Mouse (Mus musculus): Measurements from ENCODE around the gene Hist1h2ai. TPM values are rescaled to one million over a fixed set of nuclear protein-coding genes. Genes with fewer than 3 reads are reported as not detected.

Gene Hist1h2ai
- 5.8 and 6.7 TPM in 2 replicates for polyA plus RNA-seq (2012; rRNA removed)

DNA sequence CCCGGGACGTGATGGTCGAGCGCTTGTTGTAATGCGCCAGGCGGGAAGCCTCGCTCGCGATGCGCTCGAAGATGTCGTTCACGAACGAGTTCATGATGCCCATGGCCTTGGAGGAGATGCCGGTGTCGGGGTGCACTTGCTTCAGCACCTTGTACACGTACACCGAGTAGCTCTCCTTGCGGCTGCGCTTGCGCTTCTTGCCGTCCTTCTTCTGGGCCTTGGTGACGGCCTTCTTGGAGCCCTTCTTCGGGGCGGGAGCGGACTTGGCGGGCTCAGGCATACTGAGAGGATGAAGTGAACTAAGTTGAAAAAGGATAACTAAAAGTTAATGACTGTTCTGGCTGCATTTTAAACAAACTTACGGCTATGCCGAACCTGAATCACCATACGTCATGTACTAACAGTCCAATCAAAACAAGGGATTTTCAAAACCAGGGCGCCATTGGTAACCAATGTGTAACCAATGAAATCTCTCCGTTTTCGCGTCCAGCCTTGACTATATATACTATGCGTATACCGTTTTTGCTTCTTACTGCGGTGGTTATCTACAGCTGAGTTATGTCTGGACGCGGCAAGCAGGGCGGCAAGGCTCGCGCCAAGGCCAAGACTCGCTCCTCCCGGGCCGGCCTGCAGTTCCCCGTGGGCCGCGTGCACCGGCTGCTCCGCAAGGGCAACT lies at the start of gene Hist1h2ai, which contains the start of gene Hist1h2bl:
Hist1h2ai (plus strand) TSS at position 559 of the 676 bp plus-strand sequence.
Hist1h2bl (minus strand) TSS at position 280 of the 676 bp plus-strand sequence.
- peak; percentile 62 for DNase-seq
- Histone ChIP-seq H3K4me1 (ENCODE audit: control insufficient read depth, insufficient read depth, low read length) (peaks cover 18% of the 10 kb centered on the region), H3K4me3 (replicated peaks; ENCODE audit: extremely low read depth, low read depth, low read length) (peak within 1 kb of the TSS; percentile 67)
- under 1% methylated on average over 34 of the region's 50 CpGs for WGBS
- peak; percentile 80; the same call in 1 of the 2 replicates for TF ChIP-seq POLR2A (IDR thresholded peaks at IDR 0.05; ENCODE audit: borderline replicate concordance, extremely low read depth, low read depth, low read length)

DNA sequence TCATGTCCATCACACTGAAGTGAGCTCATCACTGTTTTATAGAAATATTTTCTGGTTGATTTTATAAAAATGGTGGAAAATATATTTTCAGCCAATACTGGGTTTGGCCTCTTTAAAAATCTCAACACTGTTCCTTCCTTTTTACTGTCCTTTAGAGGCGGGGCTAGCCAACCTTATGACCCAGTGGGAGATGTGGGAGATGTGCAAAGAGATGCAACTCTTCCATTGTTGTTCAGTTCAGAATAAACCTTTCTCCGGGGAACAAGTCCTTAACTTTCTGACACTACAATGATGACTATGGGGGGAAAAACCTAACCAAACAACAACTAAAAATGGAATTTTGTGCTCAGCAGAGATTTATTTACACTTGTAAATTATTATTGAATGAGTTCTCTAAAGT lies 38.9 kb upstream of the Hist1h2ai start, which contains the start of gene Olfr1360:
Olfr1360 (minus strand) TSS at position 101 of the 400 bp plus-strand sequence.
- DNase-seq, result no peak
- 80% methylated on average over 2 of the region's 2 CpGs for WGBS
- no peak for TF ChIP-seq POLR2A (IDR thresholded peaks at IDR 0.05; ENCODE audit: borderline replicate concordance, extremely low read depth, low read depth, low read length)
- TF ChIP-seq CTCF (IDR thresholded peaks at IDR 0.05; ENCODE audit: insufficient read depth, low read length), result no peak
- Histone ChIP-seq H3K4me3 (replicated peaks; ENCODE audit: extremely low read depth, low read depth, low read length) (no peak within 1 kb of the TSS), H3K4me1 (ENCODE audit: control insufficient read depth, insufficient read depth, low read length) (no peaks in the 10 kb centered on the region)

- no peak within 1 kb of the TSS for H3K4me3 ChIP-seq (replicated peaks; ENCODE audit: extremely low read depth, low read depth, low read length)
- no peaks in the 10 kb centered on the region for H3K4me1 ChIP-seq (ENCODE audit: control insufficient read depth, insufficient read depth, low read length)
- no peak for DNase-seq
- TF ChIP-seq CTCF (IDR thresholded peaks at IDR 0.05; ENCODE audit: insufficient read depth, low read length) (no peak), POLR2A (IDR thresholded peaks at IDR 0.05; ENCODE audit: borderline replicate concordance, extremely low read depth, low read depth, low read length) (no peak)
Observed at GRCm38 (mm10) chr13:21697811-21698210, 18.4 kb upstream of the Hist1h2ai start, which contains the start of gene Olfr1359. TSS of gene Olfr1359 (plus strand) at chr13:21698111.

GRCm38 (mm10) chr13:21706669-21707068 lies 9.6 kb upstream of the Hist1h2ai start:
- 64% methylated on average over 4 of the region's 4 CpGs for WGBS
- Histone ChIP-seq H3K4me3 (replicated peaks; ENCODE audit: extremely low read depth, low read depth, low read length) (no peak overlapping the region), H3K4me1 (ENCODE audit: control insufficient read depth, insufficient read depth, low read length) (peaks cover 3% of the 10 kb centered on the region; the same call in 1 of the 2 replicates)
- DNase-seq, result no peak
- TF ChIP-seq POLR2A (IDR thresholded peaks at IDR 0.05; ENCODE audit: borderline replicate concordance, extremely low read depth, low read depth, low read length) (no peak), CTCF (IDR thresholded peaks at IDR 0.05; ENCODE audit: insufficient read depth, low read length) (no peak)

- DNase-seq, result peak; percentile 85
- Histone ChIP-seq H3K4me1 (ENCODE audit: control insufficient read depth, insufficient read depth, low read length) (peaks cover 8% of the 10 kb centered on the region), H3K4me3 (replicated peaks; ENCODE audit: extremely low read depth, low read depth, low read length) (peak overlapping the region; percentile 99)
- under 1% methylated on average over 32 of the region's 32 CpGs for WGBS
- TF ChIP-seq POLR2A (IDR thresholded peaks at IDR 0.05; ENCODE audit: borderline replicate concordance, extremely low read depth, low read depth, low read length) (no peak), CTCF (IDR thresholded peaks at IDR 0.05; ENCODE audit: insufficient read depth, low read length) (peak; percentile 81)
Observed at GRCm38 (mm10) chr13:21710031-21710711, 6.1 kb upstream of the Hist1h2ai start.

DNA sequence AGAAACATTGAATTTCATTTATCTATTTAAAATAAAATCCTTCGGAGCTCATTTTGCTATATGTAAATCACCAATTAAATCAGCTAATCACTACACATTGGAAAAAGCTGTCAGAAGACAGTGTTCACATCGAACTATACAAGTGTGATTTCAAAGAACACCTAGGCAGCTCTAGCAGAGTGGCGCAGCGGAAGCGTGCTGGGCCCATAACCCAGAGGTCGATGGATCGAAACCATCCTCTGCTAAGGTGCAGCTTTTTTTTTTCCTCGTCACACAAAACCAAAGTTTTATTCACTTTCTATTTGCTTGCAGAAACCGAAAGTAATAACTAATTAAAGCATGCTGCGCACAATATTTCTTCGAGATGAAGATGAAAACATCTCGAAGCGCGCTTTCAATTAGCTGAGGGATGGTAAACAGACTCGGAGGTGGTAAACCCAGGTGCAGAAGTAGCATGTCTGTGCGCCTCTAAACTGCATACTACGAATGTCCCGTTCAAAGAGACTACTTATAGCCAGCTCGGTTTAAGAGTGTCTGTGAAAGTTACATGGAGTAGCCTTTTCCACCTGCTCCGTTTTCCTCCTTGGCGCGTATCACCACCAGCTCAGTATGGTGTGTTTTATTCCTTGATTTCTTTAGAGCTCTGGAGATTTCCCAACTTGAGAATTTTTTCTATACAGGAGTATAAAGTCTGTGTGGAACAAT lies 5.2 kb upstream of the Hist1h2ai start:
- TF ChIP-seq POLR2A (IDR thresholded peaks at IDR 0.05; ENCODE audit: borderline replicate concordance, extremely low read depth, low read depth, low read length) (no peak), CTCF (IDR thresholded peaks at IDR 0.05; ENCODE audit: insufficient read depth, low read length) (no peak)
- Histone ChIP-seq H3K4me3 (replicated peaks; ENCODE audit: extremely low read depth, low read depth, low read length) (peak overlapping the region; percentile 99), H3K4me1 (ENCODE audit: control insufficient read depth, insufficient read depth, low read length) (peaks cover 12% of the 10 kb centered on the region)
- WGBS, result 5% methylated on average over 22 of the region's 22 CpGs
- DNase-seq, result peak; percentile 69

DNA sequence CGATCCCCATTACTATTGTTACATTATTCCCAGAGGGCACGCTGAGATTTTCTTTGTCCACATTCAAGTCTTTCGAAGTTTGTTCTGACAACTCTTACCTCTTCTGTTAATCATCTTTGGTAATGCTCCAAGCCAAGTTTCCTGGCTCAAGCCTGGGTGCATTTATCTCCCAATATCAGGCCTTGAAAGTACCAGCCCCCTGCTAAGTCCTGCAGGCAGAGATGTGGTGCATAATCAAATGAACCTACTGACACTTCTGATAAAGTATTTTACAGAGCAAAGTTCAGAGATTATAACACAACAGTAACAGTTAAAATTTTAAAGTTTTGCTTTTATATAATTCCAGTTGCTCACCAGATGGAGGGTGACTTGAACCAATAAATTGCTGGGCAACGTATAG lies 4.5 kb upstream of the Hist1h2ai start:
- TF ChIP-seq CTCF (IDR thresholded peaks at IDR 0.05; ENCODE audit: insufficient read depth, low read length), result no peak
- TF ChIP-seq POLR2A (IDR thresholded peaks at IDR 0.05; ENCODE audit: borderline replicate concordance, extremely low read depth, low read depth, low read length), result no peak
- Histone ChIP-seq H3K4me1 (ENCODE audit: control insufficient read depth, insufficient read depth, low read length) (peaks cover 12% of the 10 kb centered on the region), H3K4me3 (replicated peaks; ENCODE audit: extremely low read depth, low read depth, low read length) (no peak overlapping the region)
- 31% methylated on average over 4 of the region's 4 CpGs for WGBS
- no peak for DNase-seq

GRCm38 (mm10) chr13:21714725-21715124 lies 1.5 kb upstream of the Hist1h2ai start:
- no peak overlapping the region for H3K4me3 ChIP-seq (replicated peaks; ENCODE audit: extremely low read depth, low read depth, low read length)
- peak; percentile 56; the same call in 1 of the 2 replicates for TF ChIP-seq CTCF (IDR thresholded peaks at IDR 0.05; ENCODE audit: insufficient read depth, low read length)
- TF ChIP-seq POLR2A (IDR thresholded peaks at IDR 0.05; ENCODE audit: borderline replicate concordance, extremely low read depth, low read depth, low read length), result no peak
- WGBS, result under 1% methylated on average over 7 of the region's 7 CpGs
- DNase-seq, result peak; percentile 49
- peaks cover 19% of the 10 kb centered on the region for H3K4me1 ChIP-seq (ENCODE audit: control insufficient read depth, insufficient read depth, low read length)

DNA sequence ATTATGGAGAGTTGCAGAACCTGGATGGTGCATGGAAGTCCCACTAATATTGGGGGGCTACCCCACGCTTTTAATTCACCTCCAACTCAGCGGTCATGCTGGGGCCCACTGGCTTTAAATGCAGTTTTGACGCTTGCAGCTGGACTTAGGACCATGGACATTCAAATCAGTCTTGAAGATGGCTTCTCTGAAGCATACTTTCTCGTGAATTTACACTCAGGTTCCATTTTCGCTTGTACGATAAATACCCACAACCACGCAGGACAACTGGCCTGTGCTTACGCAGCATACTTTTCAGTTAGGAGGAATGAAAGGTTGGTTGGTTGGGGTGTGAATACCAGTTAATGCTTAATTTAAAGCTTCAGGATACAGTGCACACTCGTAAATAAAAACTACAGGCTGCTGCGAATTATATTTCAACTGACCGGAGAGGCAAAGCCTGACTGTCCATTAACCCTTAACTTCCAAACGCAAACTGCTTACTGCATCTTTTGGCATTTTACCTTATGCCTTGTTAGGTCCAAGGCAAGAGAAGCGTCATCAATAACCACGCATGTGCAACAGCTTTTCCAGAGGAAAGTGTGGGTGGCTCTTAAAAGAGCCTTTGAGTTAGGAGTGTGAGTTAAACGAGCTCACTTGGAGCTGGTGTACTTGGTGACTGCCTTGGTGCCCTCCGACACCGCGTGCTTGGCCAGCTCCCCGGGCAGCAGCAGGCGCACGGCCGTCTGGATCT lies 925 bp upstream of the Hist1h2ai start:
- TF ChIP-seq POLR2A (IDR thresholded peaks at IDR 0.05; ENCODE audit: borderline replicate concordance, extremely low read depth, low read depth, low read length) (no peak), CTCF (IDR thresholded peaks at IDR 0.05; ENCODE audit: insufficient read depth, low read length) (no peak)
- Histone ChIP-seq H3K4me1 (ENCODE audit: control insufficient read depth, insufficient read depth, low read length) (peaks cover 19% of the 10 kb centered on the region), H3K4me3 (replicated peaks; ENCODE audit: extremely low read depth, low read depth, low read length) (peak overlapping the region; percentile 9)
- no peak for DNase-seq
- under 1% methylated on average over 22 of the region's 22 CpGs for WGBS

DNA sequence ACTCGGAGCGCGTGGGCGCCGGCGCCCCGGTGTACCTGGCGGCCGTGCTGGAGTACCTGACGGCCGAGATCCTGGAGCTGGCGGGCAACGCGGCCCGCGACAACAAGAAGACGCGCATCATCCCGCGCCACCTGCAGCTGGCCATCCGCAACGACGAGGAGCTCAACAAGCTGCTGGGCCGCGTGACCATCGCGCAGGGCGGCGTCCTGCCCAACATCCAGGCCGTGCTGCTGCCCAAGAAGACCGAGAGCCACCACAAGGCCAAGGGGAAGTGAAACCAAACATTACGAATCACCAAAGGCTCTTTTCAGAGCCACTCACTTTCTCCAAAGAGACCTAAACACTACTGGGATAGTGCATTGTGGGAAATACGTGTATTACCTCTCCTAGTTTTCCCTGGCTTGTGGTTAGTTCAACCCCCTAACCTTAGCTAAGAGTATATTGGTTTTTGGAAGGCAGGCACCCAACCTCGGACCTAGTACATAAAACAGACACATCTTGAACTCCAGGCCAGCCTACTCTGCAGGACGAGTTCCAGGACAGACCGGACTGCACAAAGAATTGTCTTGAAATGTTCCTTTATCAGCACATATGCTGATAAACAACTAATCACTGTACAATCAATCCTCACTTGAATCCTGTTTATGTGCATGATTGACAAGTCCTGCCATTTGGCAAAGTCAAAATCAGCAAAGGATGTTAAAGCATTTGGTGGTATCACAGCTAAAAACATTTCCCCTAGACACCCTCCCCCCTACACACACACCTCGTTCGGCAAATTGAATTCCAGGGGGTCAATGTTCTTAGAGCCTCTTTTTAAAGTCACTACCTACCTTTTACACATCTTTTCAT lies 544 bp downstream of the Hist1h2ai start:
- under 1% methylated on average over 15 of the region's 38 CpGs for WGBS
- peak overlapping the region; percentile 56 for H3K4me3 ChIP-seq (replicated peaks; ENCODE audit: extremely low read depth, low read depth, low read length)
- peaks cover 15% of the 10 kb centered on the region for H3K4me1 ChIP-seq (ENCODE audit: control insufficient read depth, insufficient read depth, low read length)
- DNase-seq, result peak; percentile 19

DNA sequence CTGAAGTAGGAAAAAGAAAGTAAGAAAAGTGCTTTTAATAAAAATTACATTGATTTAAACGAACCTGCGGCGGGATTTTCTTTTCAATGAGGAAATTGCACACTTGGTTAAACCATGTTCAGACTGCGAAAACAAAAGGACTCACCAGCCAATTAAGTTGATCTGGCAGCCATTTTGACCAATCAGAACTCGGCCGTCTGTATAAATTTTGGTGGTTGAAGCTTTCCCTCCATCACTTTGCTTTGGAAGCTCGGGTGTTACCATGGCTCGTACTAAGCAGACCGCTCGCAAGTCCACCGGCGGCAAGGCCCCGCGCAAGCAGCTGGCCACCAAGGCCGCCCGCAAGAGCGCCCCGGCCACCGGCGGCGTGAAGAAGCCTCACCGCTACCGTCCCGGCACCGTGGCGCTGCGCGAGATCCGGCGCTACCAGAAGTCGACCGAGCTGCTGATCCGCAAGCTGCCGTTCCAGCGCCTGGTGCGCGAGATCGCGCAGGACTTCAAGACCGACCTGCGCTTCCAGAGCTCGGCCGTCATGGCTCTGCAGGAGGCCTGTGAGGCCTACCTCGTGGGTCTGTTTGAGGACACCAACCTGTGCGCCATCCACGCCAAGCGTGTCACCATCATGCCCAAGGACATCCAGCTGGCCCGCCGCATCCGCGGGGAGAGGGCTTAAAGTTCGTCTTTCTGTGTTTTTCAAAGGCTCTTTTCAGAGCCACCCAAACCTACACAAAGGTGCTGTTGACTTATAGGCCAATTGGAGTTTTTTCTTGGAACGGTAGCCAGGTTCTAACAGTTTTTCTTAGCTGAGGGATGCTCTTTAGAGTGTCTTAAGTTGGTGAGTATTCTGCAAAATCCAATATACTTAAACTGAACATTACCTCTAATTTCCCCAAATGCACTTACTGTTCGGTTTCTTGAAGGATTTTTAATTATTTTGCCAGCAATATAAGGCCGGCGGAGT lies 1.5 kb downstream of the Hist1h2ai start, which contains the start of gene Hist1h3h:
Hist1h3h (plus strand) TSS at position 263 of the 961 bp plus-strand sequence.
- peaks cover 20% of the 10 kb centered on the region for H3K4me1 ChIP-seq (ENCODE audit: control insufficient read depth, insufficient read depth, low read length)
- H3K4me3 ChIP-seq (replicated peaks; ENCODE audit: extremely low read depth, low read depth, low read length), result peak within 1 kb of the TSS; percentile 56
- WGBS, result 4% methylated on average over 32 of the region's 56 CpGs
- DNase-seq, result peak; percentile 55

All from lung, adult 2 months (tissue).